Mouse (Mus musculus) NIH3T3 (cell line): Measurements from ENCODE around the gene Rho.
A peak's percentile ranks its signal among the peaks of the same experiment; 100 is the strongest.

ENCODE experiments used
- DNase-seq: peaks from one replicate; pipeline ENCODE4 v3.0.0-alpha.2; 2012; ENCODE audit warnings: low read depth

Gene Rho

GRCm38 (mm10) chr6:115956922-115957601 lies 25.5 kb downstream of the Rho start:
- DNase-seq = peak; percentile 25

GRCm38 (mm10) chr6:115957681-115958080 lies 26.1 kb downstream of the Rho start:
- no peak for DNase-seq

- DNase-seq = no peak
These were observed 26.9 kb downstream of the Rho start for GRCm38 (mm10) chr6:115958445-115958844.

GRCm38 (mm10) chr6:115959151-115959691 lies 27.7 kb downstream of the Rho start:
- DNase-seq = peak; percentile 89

- DNase-seq = no peak
These were observed 28.8 kb downstream of the Rho start for GRCm38 (mm10) chr6:115960322-115960721.

- peak; percentile 78 for DNase-seq
These were observed 30.2 kb downstream of the Rho start for GRCm38 (mm10) chr6:115961743-115962142.

- no peak for DNase-seq
These were observed 31.0 kb downstream of the Rho start for GRCm38 (mm10) chr6:115962439-115963085.

GRCm38 (mm10) chr6:115963656-115964055 lies 32.1 kb downstream of the Rho start:
- DNase-seq = no peak

GRCm38 (mm10) chr6:115966227-115966966 lies 34.8 kb downstream of the Rho start:
- DNase-seq = no peak

GRCm38 (mm10) chr6:115967291-115967880 lies 35.8 kb downstream of the Rho start:
- DNase-seq = no peak

GRCm38 (mm10) chr6:115968086-115968485 lies 36.5 kb downstream of the Rho start:
- no peak for DNase-seq

GRCm38 (mm10) chr6:115968700-115969099 lies 37.2 kb downstream of the Rho start:
- no peak for DNase-seq

- DNase-seq = no peak
These were observed 37.6 kb downstream of the Rho start for GRCm38 (mm10) chr6:115969103-115969502.

GRCm38 (mm10) chr6:115969952-115970351 lies 38.4 kb downstream of the Rho start:
- no peak for DNase-seq

GRCm38 (mm10) chr6:115971273-115972060 lies 39.9 kb downstream of the Rho start:
- no peak for DNase-seq

GRCm38 (mm10) chr6:115972083-115972764 lies 40.7 kb downstream of the Rho start:
- DNase-seq = no peak

- no peak for DNase-seq
These were observed 41.8 kb downstream of the Rho start for GRCm38 (mm10) chr6:115973139-115973875.

GRCm38 (mm10) chr6:115973881-115974662 lies 42.5 kb downstream of the Rho start:
- peak; percentile 29 for DNase-seq

- DNase-seq = peak; percentile 61
These were observed 44.1 kb downstream of the Rho start for GRCm38 (mm10) chr6:115975606-115976005.
